In genomic region chr10:69548771-69549170, GRCm38 (mm10) we compare ENCODE assay signal across 21 mouse cellular contexts.
DNase-seq lines count a peak whose midpoint lies in the region; ATAC-seq and TF ChIP-seq lines count a peak whose summit lies in the region.
"Had no signal": no experiment of that assay in that cellular context is flagged by ENCODE, and none has a peak within 500 bp of the region (broad histone marks: within the 10 kb centered on the region; RNA-seq: fewer than 3 reads in every experiment).

No protein-coding gene starts in this region.

- peak; percentile 41; the same call in 1 of the 2 replicates for ATAC-seq in liver, embryonic 16.5 days (ENCODE audit: low read depth)
- ATAC-seq in kidney, embryonic 16.5 days (ENCODE audit: low FRiP score, low TSS enrichment) = no peak
- ATAC-seq in intestine, postnatal 0 days = no peak
- ATAC-seq: CD4-positive, CD25-positive, alpha-beta regulatory T cell, adult 4 months; forebrain, embryonic 13.5 days; forebrain, postnatal 0 days had no signal

- no peaks in the 10 kb centered on the region for H3K36me3 ChIP-seq in liver, embryonic 16.5 days (ENCODE audit: control insufficient read depth, insufficient read depth)
- no peaks in the 10 kb centered on the region for H3K36me3 ChIP-seq in kidney, embryonic 16.5 days (ENCODE audit: insufficient read depth, low read length)
- no peaks in the 10 kb centered on the region for H3K36me3 ChIP-seq in intestine, postnatal 0 days (ENCODE audit: control insufficient read depth, insufficient read depth)
- H3K36me3 ChIP-seq: embryonic facial prominence, embryonic 10.5 days; G1E; heart, embryonic 12.5 days had no signal

- no peak for TF ChIP-seq CTCF in intestine, postnatal 0 days (IDR thresholded peaks at IDR 0.05; ENCODE audit: low read depth)

- no peaks in the 10 kb centered on the region for H3K27me3 ChIP-seq in liver, embryonic 16.5 days (ENCODE audit: control insufficient read depth, insufficient read depth, low read depth, low read length)
- no peaks in the 10 kb centered on the region for H3K27me3 ChIP-seq in kidney, embryonic 16.5 days (ENCODE audit: insufficient read depth, low read length)
- H3K27me3 ChIP-seq in intestine, postnatal 0 days (replicated peaks; ENCODE audit: control insufficient read depth, insufficient read depth, low read length) = no peaks in the 10 kb centered on the region
- H3K27me3 ChIP-seq: forebrain, embryonic 13.5 days; heart, embryonic 12.5 days had no signal

- no peaks in the 10 kb centered on the region for H3K9me3 ChIP-seq in liver, embryonic 16.5 days (replicated peaks; ENCODE audit: control insufficient read depth, low read length)
- no peaks in the 10 kb centered on the region for H3K9me3 ChIP-seq in kidney, embryonic 16.5 days (ENCODE audit: low read length)
- H3K9me3 ChIP-seq in intestine, postnatal 0 days (ENCODE audit: control insufficient read depth) = no peaks in the 10 kb centered on the region
- H3K9me3 ChIP-seq: embryonic facial prominence, embryonic 10.5 days; forebrain, embryonic 13.5 days; heart, embryonic 12.5 days had no signal

- H3K4me1 ChIP-seq in liver, embryonic 16.5 days (ENCODE audit: control insufficient read depth, low read depth, low read length) = no peaks in the 10 kb centered on the region
- peaks cover 50% of the 10 kb centered on the region for H3K4me1 ChIP-seq in kidney, embryonic 16.5 days (ENCODE audit: insufficient read depth, low read length)
- no peaks in the 10 kb centered on the region for H3K4me1 ChIP-seq in intestine, postnatal 0 days (replicated peaks; ENCODE audit: control insufficient read depth, insufficient read depth, low read length)

- H3K9ac ChIP-seq in liver, embryonic 16.5 days (ENCODE audit: low read depth, low read length) = no peak overlapping the region
- H3K9ac ChIP-seq in kidney, embryonic 16.5 days (replicated peaks; ENCODE audit: low read length) = no peak overlapping the region
- no peak overlapping the region for H3K9ac ChIP-seq in intestine, postnatal 0 days (ENCODE audit: low read depth, low read length)
- H3K9ac ChIP-seq: forebrain, embryonic 13.5 days; forebrain, postnatal 0 days; heart, embryonic 12.5 days had no signal

- H3K4me2 ChIP-seq in liver, embryonic 16.5 days (ENCODE audit: low read depth, low read length) = no peak overlapping the region
- H3K4me2 ChIP-seq in kidney, embryonic 16.5 days (replicated peaks; ENCODE audit: low read depth, low read length) = 0 out of 2 replicates have a peak overlapping the region, but pooled peaks have one; percentile 4
- no peak overlapping the region for H3K4me2 ChIP-seq in intestine, postnatal 0 days (replicated peaks; ENCODE audit: low read depth)
- H3K4me2 ChIP-seq: forebrain, embryonic 13.5 days; heart, embryonic 12.5 days had no signal

- no peak overlapping the region for H3K4me3 ChIP-seq in liver, embryonic 16.5 days (ENCODE audit: low read depth, low read length)
- H3K4me3 ChIP-seq in kidney, embryonic 16.5 days (ENCODE audit: low read length) = no peak overlapping the region
- H3K4me3 ChIP-seq in intestine, postnatal 0 days (ENCODE audit: low read depth, low read length) = no peak overlapping the region
- H3K4me3 ChIP-seq: embryonic facial prominence, embryonic 10.5 days; forebrain, embryonic 13.5 days; heart, embryonic 12.5 days had no signal

- intact Hi-C loops in heart, postnatal 10 days (cut with DNase I) = no loop called here

- DNase-seq in heart, adult 11 months = peak; percentile 83
- no peak for DNase-seq in heart, postnatal 10 days
- DNase-seq in liver = no peak
- peak; percentile 39 to 43 for DNase-seq in kidney, postnatal 36 days
- no peak for DNase-seq in urinary bladder, postnatal 4 days (ENCODE audit: low spot score in 2 of 2)
- DNase-seq: adrenal gland, adult 8-10 months; adrenal gland, postnatal 36 days; B cell, adult 2 months; cerebellum, adult 2 months; cerebellum, postnatal 10 days; forebrain, postnatal 0 days; gastrocnemius, postnatal 14 days; heart, postnatal 4 days had no signal

- 45% methylated on average over 3 of the region's 3 CpGs for WGBS in liver, embryonic 16.5 days (ENCODE audit: insufficient replicate concordance)
- WGBS in kidney, embryonic 16.5 days = 85% methylated on average over 3 of the region's 3 CpGs
- 64% methylated on average over 3 of the region's 3 CpGs for WGBS in intestine, postnatal 0 days

- no peak overlapping the region for H3K27ac ChIP-seq in liver, embryonic 16.5 days (ENCODE audit: low read length)
- peak overlapping the region; percentile 78 for H3K27ac ChIP-seq in kidney, embryonic 16.5 days (ENCODE audit: low read length)
- H3K27ac ChIP-seq in intestine, postnatal 0 days (ENCODE audit: low read depth, low read length) = no peak overlapping the region
- H3K27ac ChIP-seq: embryonic facial prominence, embryonic 10.5 days; forebrain, embryonic 13.5 days had no signal

Comparison
In these comparisons a context has a peak if more than half of its experiments do, and no peak if none do; other contexts are left out.
1. DNase-seq: peak in heart, adult 11 months (single experiment) and kidney, postnatal 36 days (2 of 2); none in heart, postnatal 10 days (0 of 2), liver (single experiment) and urinary bladder, postnatal 4 days (0 of 2).